Mouse (Mus musculus): ENCODE measurements around the gene Tmem265. TPM values are rescaled to one million over a fixed set of nuclear protein-coding genes. Genes with fewer than 3 reads are reported as not detected.

The Tmem265 gene
- polyA plus RNA-seq, 1 experiment = 4.2 TPM

- no peak overlapping the region for H3K4me3 ChIP-seq (replicated peaks; ENCODE audit: extremely low read depth, low read depth, low read length)
- H3K4me1 ChIP-seq (ENCODE audit: control insufficient read depth, insufficient read depth, low read length) = no peaks in the 10 kb centered on the region
- no peak for TF ChIP-seq POLR2A (IDR thresholded peaks at IDR 0.05; ENCODE audit: borderline replicate concordance, extremely low read depth, low read depth, low read length)
- TF ChIP-seq CTCF (IDR thresholded peaks at IDR 0.05; ENCODE audit: insufficient read depth, low read length) = no peak
- no peak for DNase-seq
- WGBS = 93% methylated on average over 2 of the region's 2 CpGs
Measured at GRCm38 (mm10) chr7:127602903-127603302, 41.7 kb downstream of the Tmem265 start.

GRCm38 (mm10) chr7:127604256-127604655 is 43.1 kb downstream of the Tmem265 start:
- DNase-seq = no peak
- H3K4me1 ChIP-seq (ENCODE audit: control insufficient read depth, insufficient read depth, low read length) = no peaks in the 10 kb centered on the region
- 81% methylated on average over 10 of the region's 10 CpGs for whole genome bisulfite sequencing
- H3K4me3 ChIP-seq (replicated peaks; ENCODE audit: extremely low read depth, low read depth, low read length) = no peak overlapping the region
- TF ChIP-seq CTCF (IDR thresholded peaks at IDR 0.05; ENCODE audit: insufficient read depth, low read length) = no peak
- no peak for TF ChIP-seq POLR2A (IDR thresholded peaks at IDR 0.05; ENCODE audit: borderline replicate concordance, extremely low read depth, low read depth, low read length)

- WGBS = 62% methylated on average over 6 of the region's 6 CpGs
- no peak for TF ChIP-seq POLR2A (IDR thresholded peaks at IDR 0.05; ENCODE audit: borderline replicate concordance, extremely low read depth, low read depth, low read length)
- peak; percentile 56 for DNase-seq
- Histone ChIP-seq H3K4me3 (replicated peaks; ENCODE audit: extremely low read depth, low read depth, low read length) (no peak overlapping the region), H3K4me1 (ENCODE audit: control insufficient read depth, insufficient read depth, low read length) (no peaks in the 10 kb centered on the region)
Measured at GRCm38 (mm10) chr7:127607150-127607549, 46.0 kb downstream of the Tmem265 start.

GRCm38 (mm10) chr7:127611011-127611410 is 49.8 kb downstream of the Tmem265 start:
- no peak for DNase-seq
- Histone ChIP-seq H3K4me1 (ENCODE audit: control insufficient read depth, insufficient read depth, low read length) (0 out of 2 replicates have a peak, but pooled peaks cover 7% of the 10 kb centered on the region), H3K4me3 (replicated peaks; ENCODE audit: extremely low read depth, low read depth, low read length) (no peak overlapping the region)
- TF ChIP-seq CTCF (IDR thresholded peaks at IDR 0.05; ENCODE audit: insufficient read depth, low read length) = no peak
- WGBS = 95% methylated on average over 29 of the region's 29 CpGs

- TF ChIP-seq CTCF (IDR thresholded peaks at IDR 0.05; ENCODE audit: insufficient read depth, low read length) = no peak
- no peak for TF ChIP-seq POLR2A (IDR thresholded peaks at IDR 0.05; ENCODE audit: borderline replicate concordance, extremely low read depth, low read depth, low read length)
- no peak for DNase-seq
- WGBS = 95% methylated on average over 26 of the region's 26 CpGs
- no peak overlapping the region for H3K4me3 ChIP-seq (replicated peaks; ENCODE audit: extremely low read depth, low read depth, low read length)
- 0 out of 2 replicates have a peak, but pooled peaks cover 7% of the 10 kb centered on the region for H3K4me1 ChIP-seq (ENCODE audit: control insufficient read depth, insufficient read depth, low read length)
Measured at GRCm38 (mm10) chr7:127611561-127611960, 50.4 kb downstream of the Tmem265 start.

- TF ChIP-seq CTCF (IDR thresholded peaks at IDR 0.05; ENCODE audit: insufficient read depth, low read length) (no peak), POLR2A (IDR thresholded peaks at IDR 0.05; ENCODE audit: borderline replicate concordance, extremely low read depth, low read depth, low read length) (no peak)
- WGBS = 79% methylated on average over 8 of the region's 8 CpGs
- DNase-seq = no peak
- Histone ChIP-seq H3K4me1 (ENCODE audit: control insufficient read depth, insufficient read depth, low read length) (0 out of 2 replicates have a peak, but pooled peaks cover 7% of the 10 kb centered on the region), H3K4me3 (replicated peaks; ENCODE audit: extremely low read depth, low read depth, low read length) (no peak overlapping the region)
Measured at GRCm38 (mm10) chr7:127613501-127613900, 52.3 kb downstream of the Tmem265 start.

- DNase-seq = no peak
- TF ChIP-seq POLR2A (IDR thresholded peaks at IDR 0.05; ENCODE audit: borderline replicate concordance, extremely low read depth, low read depth, low read length) (no peak), CTCF (IDR thresholded peaks at IDR 0.05; ENCODE audit: insufficient read depth, low read length) (no peak)
- H3K4me3 ChIP-seq (replicated peaks; ENCODE audit: extremely low read depth, low read depth, low read length) = peak overlapping the region; percentile 91
- H3K4me1 ChIP-seq (ENCODE audit: control insufficient read depth, insufficient read depth, low read length) = 0 out of 2 replicates have a peak, but pooled peaks cover 7% of the 10 kb centered on the region
- 23% methylated on average over 8 of the region's 8 CpGs for WGBS
Measured at GRCm38 (mm10) chr7:127614091-127614490, 52.9 kb downstream of the Tmem265 start.

GRCm38 (mm10) chr7:127614511-127614890 is 53.3 kb downstream of the Tmem265 start:
- under 1% methylated on average over 32 of the region's 44 CpGs for WGBS

GRCm38 (mm10) chr7:127614891-127615843 is 54.0 kb downstream of the Tmem265 start, which contains the start of gene Zfp629:
TSS of gene Zfp629 (minus strand) at chr7:127615797.
- Histone ChIP-seq H3K4me3 (replicated peaks; ENCODE audit: extremely low read depth, low read depth, low read length) (peak within 1 kb of the TSS; percentile 91), H3K4me1 (ENCODE audit: control insufficient read depth, insufficient read depth, low read length) (0 out of 2 replicates have a peak, but pooled peaks cover 7% of the 10 kb centered on the region)
- peak; percentile 73 for DNase-seq
- TF ChIP-seq CTCF (IDR thresholded peaks at IDR 0.05; ENCODE audit: insufficient read depth, low read length) (no peak), POLR2A (IDR thresholded peaks at IDR 0.05; ENCODE audit: borderline replicate concordance, extremely low read depth, low read depth, low read length) (peak; percentile 22; the same call in 1 of the 2 replicates)
- under 1% methylated on average over 50 of the region's 50 CpGs for WGBS

More at GRCm38 (mm10) chr7:127614511-127614890, 53.3 kb downstream of the Tmem265 start:
- Histone ChIP-seq H3K4me3 (replicated peaks; ENCODE audit: extremely low read depth, low read depth, low read length) (peak overlapping the region; percentile 91), H3K4me1 (ENCODE audit: control insufficient read depth, insufficient read depth, low read length) (0 out of 2 replicates have a peak, but pooled peaks cover 7% of the 10 kb centered on the region)
- no peak for TF ChIP-seq CTCF (IDR thresholded peaks at IDR 0.05; ENCODE audit: insufficient read depth, low read length)
- no peak for TF ChIP-seq POLR2A (IDR thresholded peaks at IDR 0.05; ENCODE audit: borderline replicate concordance, extremely low read depth, low read depth, low read length)
- DNase-seq = peak; percentile 56

Measured in lung, adult 2 months (tissue).